Mouse (Mus musculus) brown adipose tissue, adult 24 weeks (tissue): ENCODE measurements around the gene Ggta1. TPM values are rescaled to one million over a fixed set of nuclear protein-coding genes. Genes with fewer than 3 reads are reported as not detected.
"Not testable (repeated sequence)": the region's sequence is repeated elsewhere in the genome, so short reads cannot be mapped to it uniquely, and the experiment has no call there.

Source experiments
- H3K27ac ChIP-seq: fragments of 200-500 bp; replicated peaks from 2 replicates; pipeline ENCODE4 v1.5.1; 2012; ENCODE audit warnings: low read depth, mild to moderate bottlenecking, low read length
- H3K4me1 ChIP-seq: fragments of 200-500 bp; 2 replicates; pipeline ENCODE4 v1.6.1; 2012; ENCODE audit warnings: low read length, mixed read lengths; ENCODE audit not compliant: control insufficient read depth, insufficient read depth, insufficient read length
- H3K4me3 ChIP-seq: fragments of 200-500 bp; 2 replicates; pipeline ENCODE4 v1.5.1; 2012; ENCODE audit warnings: low read depth, mild to moderate bottlenecking, low read length, moderate library complexity; ENCODE audit not compliant: insufficient read depth
- polyA plus RNA-seq: library from polyadenylated mRNA; stranded (reverse); fragments of >200 nt; gene quantifications from 2 replicates; pipeline ENCODE4 v1.2.4, GENCODE M21; 2012; ENCODE audit not compliant: missing spikeins, insufficient read depth, insufficient read length

Gene Ggta1
- polyA plus RNA-seq, 1 experiment = 8.8 TPM

DNA sequence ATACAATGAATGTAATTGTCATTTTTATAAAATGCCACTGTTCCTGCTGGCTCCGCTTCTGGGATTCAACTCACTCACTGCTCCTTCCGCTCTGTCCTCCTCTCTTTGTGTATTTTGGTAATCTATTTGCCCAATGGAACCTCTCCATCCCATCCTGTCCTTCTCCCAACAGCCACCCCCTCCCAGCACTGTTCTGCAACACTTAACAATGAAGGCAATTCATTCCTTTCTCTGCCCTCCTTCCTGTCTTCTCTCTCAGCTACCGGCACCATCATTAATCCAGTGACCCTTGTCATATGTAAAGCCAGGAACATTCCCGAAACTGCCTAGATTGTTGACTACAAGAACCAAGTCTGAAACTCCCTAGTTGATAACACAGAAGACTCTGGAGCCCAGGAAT is 4.6 kb downstream of the Ggta1 start:
- H3K4me1 ChIP-seq = peaks cover 4% of the 10 kb centered on the region; the same call in 1 of the 2 replicates
- H3K4me3 ChIP-seq = no peak overlapping the region
- no peak overlapping the region for H3K27ac ChIP-seq

DNA sequence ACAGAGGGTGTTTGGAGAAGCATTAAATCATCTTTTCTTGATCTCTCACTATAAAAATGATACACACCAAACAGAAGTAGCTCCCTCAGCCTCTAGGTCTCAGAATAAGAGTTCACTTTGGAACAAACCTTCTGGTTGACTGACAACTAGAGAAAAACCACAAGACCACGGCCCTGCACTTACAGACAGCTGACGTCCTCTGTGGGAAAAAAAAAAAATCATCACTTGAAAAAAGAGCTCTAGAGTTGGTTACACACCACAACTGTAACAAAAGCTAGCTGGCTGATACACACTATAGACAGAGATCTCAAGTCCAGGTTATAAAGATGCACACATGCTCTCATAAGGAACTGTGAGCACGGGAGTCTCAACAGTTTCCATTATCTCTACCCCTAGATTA is 9.3 kb downstream of the Ggta1 start:
- H3K4me3 ChIP-seq = no peak overlapping the region
- peaks cover 35% of the 10 kb centered on the region for H3K4me1 ChIP-seq
- no peak overlapping the region for H3K27ac ChIP-seq

DNA sequence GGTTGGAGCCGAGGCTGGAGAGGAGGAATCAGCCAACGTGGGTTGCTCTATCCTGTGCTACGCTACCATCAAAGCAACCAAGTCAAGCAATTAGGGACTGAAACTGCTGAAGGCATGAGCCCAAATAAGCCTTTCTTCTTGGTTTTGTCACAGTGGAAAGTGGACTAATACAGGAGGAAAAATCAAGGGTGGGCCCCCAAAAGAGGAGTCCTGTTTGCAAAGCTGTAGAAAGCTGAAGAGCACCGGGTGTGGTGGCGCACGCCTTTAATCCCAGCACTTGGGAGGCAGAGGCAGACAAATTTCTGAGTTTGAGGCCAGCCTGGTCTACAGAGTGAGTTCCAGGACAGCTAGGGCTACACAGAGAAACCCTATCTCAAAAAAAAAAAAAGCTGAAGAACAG is 10.3 kb downstream of the Ggta1 start:
- H3K4me3 ChIP-seq = not testable (repeated sequence)
- peaks cover 41% of the 10 kb centered on the region for H3K4me1 ChIP-seq
- peak overlapping the region; percentile 48 for H3K27ac ChIP-seq

DNA sequence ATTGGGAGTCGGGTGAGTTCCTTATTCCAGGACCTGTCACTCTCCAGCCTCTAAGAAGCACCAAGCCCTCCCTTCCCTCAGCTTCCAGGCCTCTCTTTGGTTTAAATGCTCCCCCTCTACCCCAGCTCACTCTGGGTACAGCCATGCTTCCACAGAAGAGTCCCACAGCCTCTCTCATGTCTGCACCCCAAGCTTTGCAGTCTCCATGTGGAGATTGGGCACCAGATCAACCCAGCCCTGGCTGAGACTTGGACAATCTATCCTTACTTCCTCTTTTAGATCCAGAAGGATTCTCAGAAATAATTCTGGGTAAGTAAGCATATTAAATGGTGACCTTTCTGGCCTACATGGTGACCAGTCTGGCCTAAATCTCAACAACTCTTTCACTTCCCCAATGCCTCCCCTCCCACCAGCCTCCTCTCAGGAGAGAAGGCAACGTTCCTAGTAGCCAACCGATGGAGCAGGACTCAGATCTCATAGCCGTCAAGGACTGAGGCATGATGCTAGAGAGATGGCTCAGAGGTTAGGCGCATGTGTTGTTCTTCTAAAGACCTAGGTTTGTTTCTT is 11.5 kb downstream of the Ggta1 start:
- Histone ChIP-seq H3K4me1 (peaks cover 48% of the 10 kb centered on the region), H3K4me3 (no peak overlapping the region), H3K27ac (peak overlapping the region; percentile 89)

DNA sequence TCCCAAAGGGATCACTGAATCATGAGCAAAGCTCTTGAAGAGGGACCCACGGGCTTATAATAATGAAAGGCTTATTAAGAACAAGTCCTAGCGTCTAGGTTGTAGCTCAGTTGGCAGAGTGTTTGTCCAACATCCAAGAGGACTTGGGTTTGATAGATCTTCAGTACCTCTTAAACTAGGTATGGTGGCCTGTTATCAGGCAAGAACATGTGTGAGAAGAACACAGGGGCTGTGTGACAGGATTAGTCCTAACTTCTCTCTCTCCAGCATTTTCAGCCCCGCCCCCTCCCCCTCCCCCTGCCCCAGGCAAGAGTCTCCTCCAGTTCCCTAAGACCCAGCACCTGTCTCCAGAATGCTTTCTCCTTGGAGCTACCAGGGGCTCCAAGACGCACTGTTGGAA is 12.2 kb downstream of the Ggta1 start:
- 0 out of 2 replicates have a peak overlapping the region, but pooled peaks have one; percentile 56 for H3K27ac ChIP-seq
- peaks cover 55% of the 10 kb centered on the region for H3K4me1 ChIP-seq
- H3K4me3 ChIP-seq = no peak overlapping the region

DNA sequence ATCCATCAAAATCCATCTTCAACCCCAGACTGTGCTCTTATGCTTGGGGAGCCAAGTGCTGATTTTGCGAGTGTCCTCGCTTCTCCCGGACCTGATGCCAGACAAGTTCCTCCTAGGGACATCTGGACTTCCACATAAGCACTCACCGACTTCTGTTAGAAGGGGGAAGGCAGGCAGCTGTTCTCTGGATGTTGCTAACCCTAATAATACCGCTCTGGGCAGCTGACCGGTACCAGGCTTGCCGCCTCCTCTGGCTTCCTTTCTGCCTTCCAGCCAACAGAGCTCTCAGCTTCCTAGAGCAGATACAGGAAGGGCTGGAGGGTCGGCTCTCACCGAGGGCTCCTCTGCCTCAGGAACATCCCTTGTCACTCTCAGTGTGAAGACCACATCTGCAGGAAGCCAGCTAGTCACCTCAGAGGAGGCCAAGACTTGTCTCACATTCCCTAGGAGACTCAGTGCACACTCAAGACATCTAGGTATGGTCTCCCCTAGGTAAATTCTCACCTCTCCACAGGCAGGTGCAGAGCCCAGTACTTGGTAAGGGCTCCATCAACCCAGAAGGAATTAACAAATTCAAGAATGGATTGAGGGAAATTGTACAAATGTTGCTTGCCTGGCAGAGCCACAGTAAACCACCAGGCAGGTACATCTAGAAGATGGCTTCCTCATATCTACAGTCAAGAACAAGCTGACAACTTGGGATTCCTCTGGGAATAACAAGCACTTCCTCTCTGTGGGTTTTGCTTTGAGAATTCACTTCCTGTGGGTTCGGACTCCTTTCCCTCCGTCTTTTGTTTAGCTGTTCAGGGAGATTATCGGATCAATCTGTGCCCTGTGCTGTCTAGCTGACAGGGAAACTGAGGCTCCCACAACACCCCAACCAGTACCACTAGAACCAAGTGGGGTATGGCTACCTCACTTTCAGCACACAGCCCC is 13.1 kb downstream of the Ggta1 start:
- Histone ChIP-seq H3K4me1 (peaks cover 64% of the 10 kb centered on the region), H3K4me3 (no peak overlapping the region), H3K27ac (peak overlapping the region; percentile 56)

DNA sequence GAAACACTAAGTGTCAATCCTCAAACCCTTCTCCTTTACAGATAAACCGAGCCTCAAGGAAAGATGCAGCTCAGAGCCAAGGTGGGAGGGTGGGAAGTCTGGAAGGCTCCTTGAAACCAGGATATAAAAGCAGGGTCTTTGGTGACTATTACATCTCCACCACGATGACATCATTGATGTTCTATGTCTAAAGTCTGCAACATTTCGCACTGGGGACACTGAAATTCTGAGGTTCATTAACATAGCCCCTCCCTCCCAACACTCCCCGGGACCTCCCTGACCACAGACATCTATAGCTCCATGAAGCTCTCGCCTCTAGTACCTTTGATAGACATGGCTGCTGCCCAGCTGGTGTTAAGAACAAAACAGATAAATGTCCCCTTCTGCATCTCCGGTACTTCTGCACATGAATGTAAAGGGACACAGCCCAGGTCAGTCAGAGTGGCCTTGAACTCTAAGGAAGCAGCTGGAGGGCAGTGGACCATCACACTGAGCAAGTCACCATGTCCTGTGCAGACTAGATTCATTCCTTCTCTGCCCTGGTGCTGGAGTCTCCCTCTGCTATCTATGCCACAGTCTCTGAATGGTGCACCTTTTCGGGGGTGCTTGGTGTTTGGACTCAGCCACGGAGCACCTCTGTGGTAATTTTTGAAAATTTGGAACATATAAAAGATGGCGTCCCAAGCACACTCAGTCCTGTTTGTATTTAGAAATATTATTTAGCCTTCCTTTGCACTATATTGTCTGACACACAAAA is 13.9 kb downstream of the Ggta1 start:
- Histone ChIP-seq H3K4me1 (peaks cover 72% of the 10 kb centered on the region), H3K4me3 (no peak overlapping the region), H3K27ac (no peak overlapping the region)

DNA sequence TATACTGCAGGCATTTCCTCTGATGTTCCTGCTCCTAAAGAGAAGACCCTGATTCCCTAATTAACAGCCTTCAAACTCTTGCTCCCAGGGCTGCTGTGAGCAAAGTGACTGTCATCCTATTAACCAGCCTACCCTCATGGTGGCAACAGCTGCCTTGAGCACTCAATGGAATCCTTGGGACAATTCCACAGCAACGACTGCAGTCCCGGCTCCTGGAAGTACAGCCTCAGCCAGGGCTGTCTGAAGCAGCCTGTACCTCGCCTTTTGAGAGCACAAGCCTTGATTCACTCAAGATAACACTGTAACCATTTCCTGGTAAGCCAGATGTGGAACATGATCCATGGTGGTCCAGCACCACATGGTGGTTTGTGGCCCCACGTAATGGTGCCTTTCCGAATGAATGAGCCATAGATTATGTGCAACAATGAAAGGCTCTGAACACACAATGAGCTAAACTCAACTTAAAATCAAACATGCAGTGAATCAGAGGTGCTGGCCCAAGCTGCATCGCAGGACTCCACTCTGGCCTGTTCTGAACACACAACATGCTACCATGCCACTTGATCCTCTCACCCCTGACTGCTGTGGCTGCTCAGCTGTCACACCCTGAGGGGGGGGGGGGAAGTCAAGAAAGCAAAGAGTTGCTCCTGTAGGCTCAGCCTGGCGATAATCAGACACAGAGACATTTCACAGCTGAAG is 14.7 kb downstream of the Ggta1 start:
- Histone ChIP-seq H3K4me3 (no peak overlapping the region), H3K4me1 (peaks cover 78% of the 10 kb centered on the region), H3K27ac (no peak overlapping the region; the same call in 1 of the 2 replicates)

DNA sequence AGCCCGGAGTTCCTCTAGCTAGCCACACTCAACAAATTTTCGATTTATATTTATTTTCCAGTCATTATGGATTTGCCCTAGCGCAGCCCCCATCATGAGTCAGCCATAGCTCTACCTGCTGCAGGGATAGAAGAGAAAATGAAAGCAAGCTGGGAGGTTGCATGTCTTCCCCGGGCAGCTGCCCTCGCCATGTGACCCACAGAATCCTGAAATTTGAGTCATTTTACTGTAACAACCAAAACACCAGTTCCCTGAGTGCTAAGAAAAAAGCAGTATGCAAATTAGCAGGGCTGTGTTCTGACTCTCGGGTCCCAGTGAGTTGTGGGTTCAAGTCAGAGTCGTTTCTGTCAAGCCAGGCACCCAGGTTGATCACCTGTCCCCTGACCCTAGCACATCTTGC is 15.6 kb downstream of the Ggta1 start:
- Histone ChIP-seq H3K27ac (peak overlapping the region; percentile 36; the same call in 1 of the 2 replicates), H3K4me3 (no peak overlapping the region), H3K4me1 (peaks cover 76% of the 10 kb centered on the region)

DNA sequence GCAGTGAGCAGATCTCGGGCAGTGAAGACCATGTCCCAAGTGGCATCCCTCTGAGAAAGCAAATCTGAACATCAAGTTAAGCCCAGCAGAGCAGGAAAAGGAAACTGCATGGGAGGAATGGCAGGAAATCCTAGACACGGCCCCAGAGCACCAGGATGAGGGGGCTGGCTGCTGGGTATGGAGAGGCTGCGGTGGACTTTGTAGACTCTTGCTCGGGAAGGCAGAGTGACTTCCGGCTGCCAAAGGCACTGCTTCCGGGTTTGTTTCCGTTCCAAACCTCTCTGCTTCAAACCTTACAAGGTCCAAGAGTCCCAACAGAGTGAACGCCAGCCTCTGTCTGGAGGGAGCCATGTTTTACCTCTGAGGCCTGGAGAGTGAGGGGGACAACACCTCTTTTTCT is 16.2 kb downstream of the Ggta1 start:
- peaks cover 76% of the 10 kb centered on the region for H3K4me1 ChIP-seq
- H3K4me3 ChIP-seq = no peak overlapping the region
- H3K27ac ChIP-seq = peak overlapping the region; percentile 79

DNA sequence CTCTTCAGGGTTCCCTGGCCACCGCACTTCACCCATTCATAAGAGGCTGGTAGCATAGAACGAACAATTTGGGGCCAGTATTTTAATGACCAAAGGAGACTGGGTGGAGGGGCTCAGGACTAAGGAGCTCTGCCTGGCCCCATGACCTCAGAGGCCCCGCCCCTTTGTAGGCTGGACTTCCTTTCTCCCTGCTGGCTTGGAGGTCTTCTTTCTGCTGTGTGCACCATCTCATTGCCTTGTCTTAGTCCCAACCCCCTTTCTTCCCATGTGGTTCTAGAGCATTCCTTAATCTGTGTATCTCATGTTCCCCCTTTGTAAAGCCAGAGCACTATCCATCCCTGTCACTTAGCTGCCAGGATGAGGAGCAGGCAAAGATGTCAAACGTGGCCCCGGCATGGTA is 16.7 kb downstream of the Ggta1 start:
- Histone ChIP-seq H3K4me3 (no peak overlapping the region), H3K27ac (peak overlapping the region; percentile 79), H3K4me1 (peaks cover 77% of the 10 kb centered on the region)

DNA sequence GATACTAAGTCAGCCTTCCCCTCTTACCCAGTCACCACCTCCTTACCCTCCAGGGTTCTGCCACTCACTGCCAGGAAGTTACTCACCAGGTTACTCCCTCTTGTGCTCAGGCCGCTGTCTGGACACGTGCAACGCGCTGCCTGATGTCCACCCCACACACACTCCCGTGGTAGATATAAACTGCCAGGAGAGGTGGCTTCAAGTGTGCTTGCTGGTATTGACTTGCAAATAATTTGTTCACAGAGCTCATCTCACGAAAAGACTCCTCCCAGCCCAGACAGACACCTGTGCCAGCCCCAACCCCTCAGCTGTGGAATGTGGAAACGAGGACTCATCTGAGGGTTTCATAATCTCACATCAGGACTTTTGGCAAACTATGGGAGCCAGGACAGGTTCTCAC is 17.4 kb downstream of the Ggta1 start:
- Histone ChIP-seq H3K4me1 (peaks cover 75% of the 10 kb centered on the region), H3K27ac (peak overlapping the region; percentile 79), H3K4me3 (no peak overlapping the region)

DNA sequence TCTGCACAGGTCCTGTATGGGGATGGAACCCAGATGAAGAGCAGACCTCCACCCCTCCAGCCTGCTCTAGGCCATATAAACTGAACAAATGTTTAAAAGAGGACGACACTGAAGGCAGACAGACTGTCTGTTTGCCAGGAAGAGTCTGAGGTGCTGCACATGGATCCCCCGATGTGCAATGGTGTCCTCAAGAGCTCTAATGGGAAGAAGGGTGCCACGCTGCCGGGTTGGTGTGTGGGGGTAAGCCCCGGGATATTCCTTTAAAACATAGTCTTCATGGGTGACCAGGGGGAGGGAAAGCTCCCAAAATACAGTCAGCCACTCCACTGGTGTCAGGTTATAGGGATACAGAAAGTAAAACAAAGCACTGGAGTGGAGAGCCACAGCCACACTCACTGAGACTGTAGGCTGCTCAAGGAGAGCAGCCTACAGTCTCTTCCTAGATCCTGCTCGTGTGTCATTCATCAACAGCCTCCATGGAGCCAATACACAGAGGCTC is 18.2 kb downstream of the Ggta1 start:
- Histone ChIP-seq H3K4me3 (no peak overlapping the region), H3K4me1 (peaks cover 73% of the 10 kb centered on the region)

DNA sequence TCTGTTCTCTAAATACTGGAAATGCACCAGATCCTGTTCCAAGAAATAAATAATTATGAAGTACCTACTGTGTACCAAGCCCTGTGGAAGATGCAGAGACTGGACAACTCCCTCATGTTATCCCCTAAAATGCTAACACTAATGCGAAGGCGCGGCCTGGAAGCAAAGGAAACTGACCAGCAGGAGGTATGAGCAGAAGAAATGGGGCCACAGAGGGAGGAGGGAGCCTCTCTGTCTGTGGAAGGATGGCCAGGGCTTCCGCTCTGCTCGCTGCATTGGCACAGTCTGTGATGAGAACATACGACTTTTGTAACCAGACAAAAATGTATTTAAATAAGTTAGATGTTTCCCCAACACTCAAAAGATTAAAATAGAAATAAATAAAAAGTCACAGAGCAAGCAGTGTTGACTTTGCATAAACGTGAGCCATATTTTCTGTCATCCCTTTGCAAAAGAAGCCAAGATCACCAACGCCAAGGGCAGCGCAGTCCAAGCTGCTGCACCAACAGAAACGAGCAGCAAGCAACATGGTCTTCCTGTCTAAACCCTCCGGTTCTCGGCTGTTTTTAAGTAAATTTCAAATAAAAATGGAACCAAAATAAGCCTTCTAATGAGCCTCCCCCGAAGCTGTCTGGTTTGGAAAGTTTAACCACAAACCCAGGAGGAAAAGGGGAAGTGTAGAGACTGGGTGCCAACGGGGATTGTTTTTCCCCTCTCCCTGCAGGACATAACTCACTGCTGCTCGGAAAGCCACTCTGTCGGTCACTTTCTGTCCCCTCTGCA is 18.9 kb downstream of the Ggta1 start:
- Histone ChIP-seq H3K4me1 (peaks cover 67% of the 10 kb centered on the region), H3K27ac (peak overlapping the region; percentile 35), H3K4me3 (no peak overlapping the region)

More for the DNA sequence above, 18.2 kb downstream of the Ggta1 start:
- H3K27ac ChIP-seq = peak overlapping the region; percentile 35
